Mouse (Mus musculus) heart, postnatal 10 days (tissue): ENCODE data around the gene Polr3gl. TPM values are rescaled to one million over a fixed set of nuclear protein-coding genes. Genes with fewer than 3 reads are reported as not detected.
"Not testable (repeated sequence)": the region's sequence is repeated elsewhere in the genome, so short reads cannot be mapped to it uniquely, and the experiment has no call there.

ENCODE experiments used
- DNase-seq, 2 experiments: peaks; one replicate each; pipeline ENCODE4 v3.0.0; 2021
- intact Hi-C: fragments of 180-260 bp; cut with DNase I; formaldehyde crosslinking; loops from one replicate; pipeline ENCODE4 v1.15.1; 2025
- total RNA-seq, 2 experiments: library from RNA; stranded (reverse); gene quantifications; 2 replicates each; pipeline ENCODE4 v1.2.3; 2021

Gene Polr3gl
- 10 to 100 TPM; 24.3 to 30.9 TPM for total RNA-seq

GRCm38 (mm10) chr3:96593790-96594560 is at the start of gene Polr3gl:
Gene Polr3gl, minus strand, starts transcription at chr3:96594181.
- peak; percentile 96 to 97 for DNase-seq
- intact Hi-C loops, result no loop called here

- intact Hi-C loops, result loop anchor here (2.0 to 5.0 kb wide), 3 partner anchors 58 to 92 kb away; partner anchors contain the start of gene Pias3
- DNase-seq, result peak; percentile 57 to 71
These were observed 45.2 kb upstream of the Polr3gl start for GRCm38 (mm10) chr3:96639219-96639618.

GRCm38 (mm10) chr3:96636448-96636847 is 42.5 kb upstream of the Polr3gl start:
- DNase-seq, result no peak
- intact Hi-C loops, result loop anchor here (5.0 kb wide), 1 partner anchor 61 kb away; the partner anchor contains the start of gene Pias3

- no peak for DNase-seq
- intact Hi-C loops, result loop anchor here (2.0 to 5.0 kb wide), 2 partner anchors 33 to 61 kb away; partner anchors contain the start of gene Pias3
These were observed 41.9 kb upstream of the Polr3gl start for GRCm38 (mm10) chr3:96635906-96636305.

- peak; percentile 94 for DNase-seq
- intact Hi-C loops, result loop anchor here (2.0 to 5.0 kb wide), 2 partner anchors 32 to 62 kb away; partner anchors contain the start of gene Pias3
These were observed 41.2 kb upstream of the Polr3gl start, which contains the start of the genes Pex11b and Gm42957 for GRCm38 (mm10) chr3:96634928-96635879. Gene Pex11b, plus strand, starts transcription at chr3:96635376. Gene Gm42957, plus strand, starts transcription at chr3:96635474.

GRCm38 (mm10) chr3:96634015-96634414 is 40.0 kb upstream of the Polr3gl start:
- intact Hi-C loops, result loop anchor here (2.0 kb wide), 1 partner anchor 31 kb away; no protein-coding TSS in a partner anchor

GRCm38 (mm10) chr3:96632058-96632457 is 38.1 kb upstream of the Polr3gl start:
- no peak for DNase-seq
- intact Hi-C loops, result no loop called here

More at GRCm38 (mm10) chr3:96634015-96634414, 40.0 kb upstream of the Polr3gl start:
- DNase-seq, result no peak

- intact Hi-C loops, result no loop called here
These were observed 36.0 kb upstream of the Polr3gl start, which contains the start of gene Rbm8a for GRCm38 (mm10) chr3:96629729-96630600. Gene Rbm8a, plus strand, starts transcription at chr3:96629933.

GRCm38 (mm10) chr3:96623201-96623600 is 29.2 kb upstream of the Polr3gl start:
- no peak for DNase-seq
- intact Hi-C loops, result no loop called here

More at GRCm38 (mm10) chr3:96629729-96630600, 36.0 kb upstream of the Polr3gl start, which contains the start of gene Rbm8a:
- DNase-seq, result peak; percentile 98

- intact Hi-C loops, result no loop called here
- DNase-seq, result no peak
These were observed 24.0 kb upstream of the Polr3gl start for GRCm38 (mm10) chr3:96617941-96618340.

- DNase-seq, result no peak
- intact Hi-C loops, result no loop called here
These were observed 12.6 kb upstream of the Polr3gl start for GRCm38 (mm10) chr3:96606618-96607017.

GRCm38 (mm10) chr3:96606007-96606406 is 12.0 kb upstream of the Polr3gl start:
- DNase-seq, intact Hi-C loops: not testable (repeated sequence)

GRCm38 (mm10) chr3:96603311-96603710 is 9.3 kb upstream of the Polr3gl start:
- intact Hi-C loops, result loop anchor here (2.0 kb wide), 1 partner anchor 31 kb away; the partner anchor contains the start of genes Gm42957 and Pex11b
- DNase-seq, result peak; percentile 46 to 53

- intact Hi-C loops, result loop anchor here (2.0 kb wide), 1 partner anchor 32 kb away; the partner anchor contains the start of genes Gm42957 and Pex11b
These were observed 8.7 kb upstream of the Polr3gl start for GRCm38 (mm10) chr3:96602704-96603084.

GRCm38 (mm10) chr3:96601941-96602703 is 8.1 kb upstream of the Polr3gl start:
- DNase-seq, result peak; percentile 68 to 74

More at GRCm38 (mm10) chr3:96602704-96603084, 8.7 kb upstream of the Polr3gl start:
- DNase-seq, result no peak

GRCm38 (mm10) chr3:96601251-96601787 is 7.3 kb upstream of the Polr3gl start:
- peak; percentile 88 to 90 for DNase-seq
- intact Hi-C loops, result no loop called here

More at GRCm38 (mm10) chr3:96601941-96602703, 8.1 kb upstream of the Polr3gl start:
- intact Hi-C loops, result loop anchor here (2.0 kb wide), 1 partner anchor 33 kb away; the partner anchor contains the start of genes Gm42957 and Pex11b

- intact Hi-C loops, result no loop called here
- peak; percentile 97 to 98 for DNase-seq
These were observed 6.8 kb upstream of the Polr3gl start, which contains the start of gene Lix1l for GRCm38 (mm10) chr3:96600639-96601250. Gene Lix1l, plus strand, starts transcription at chr3:96601149.

GRCm38 (mm10) chr3:96599411-96599810 is 5.4 kb upstream of the Polr3gl start:
- intact Hi-C loops, result no loop called here
- DNase-seq, result no peak
